Mouse (Mus musculus) stomach, postnatal 0 days (tissue): Measurements from ENCODE around the gene Fbxl7.

Experiments
- CTCF ChIP-seq: IDR thresholded peaks from 2 replicates; pipeline ENCODE4 v1.5.1; 2016; ENCODE audit warnings: antibody characterized with exemption, low read depth, mild to moderate bottlenecking, moderate library complexity
- EP300 ChIP-seq: optimal IDR thresholded peaks from 2 replicates; pipeline ENCODE3; 2016; ENCODE audit warnings: antibody characterized with exemption

GRCm38 (mm10) chr15:26519220-26519631 is 376.2 kb downstream of the Fbxl7 start:
- no peak for TF ChIP-seq CTCF
- TF ChIP-seq EP300 = no peak
